Mouse (Mus musculus) frontal cortex, adult 2 months (tissue): ENCODE results near the gene Actr3b. TPM values are rescaled to one million over a fixed set of nuclear protein-coding genes. Genes with fewer than 3 reads are reported as not detected.
A peak's percentile ranks its signal among the peaks of the same experiment; 100 is the strongest.
"Not testable (repeated sequence)": the region's sequence is repeated elsewhere in the genome, so short reads cannot be mapped to it uniquely, and the experiment has no call there.

ENCODE experiments used
- DNase-seq, 2 experiments: peaks; one replicate each; pipeline ENCODE4 v3.0.0; 2022; ENCODE audit warnings: low spot score in 1 of 2; ENCODE audit errors: extremely low spot score in 1 of 2
- polyA plus RNA-seq: library from polyadenylated mRNA; depleted of rRNA; stranded (reverse); fragments of >200 nt; gene quantifications from 2 replicates; pipeline ENCODE4 v1.2.3, GENCODE M21; 2012; rRNA removed

The Actr3b gene
- 97.1 and 101 TPM in 2 replicates for polyA plus RNA-seq

- peak; percentile 88 to 93 for DNase-seq
Observed at GRCm38 (mm10) chr5:25759460-25760409, at the start of gene Actr3b. Gene Actr3b (plus strand): TSS chr5:25759997.

GRCm38 (mm10) chr5:25713001-25713706 lies 46.6 kb upstream of the Actr3b start:
- not testable (repeated sequence) for DNase-seq

- no peak for DNase-seq
Observed at GRCm38 (mm10) chr5:25719390-25719789, 40.4 kb upstream of the Actr3b start.

GRCm38 (mm10) chr5:25723016-25723415 lies 36.8 kb upstream of the Actr3b start:
- DNase-seq = no peak

- DNase-seq = no peak
Observed at GRCm38 (mm10) chr5:25724134-25724675, 35.6 kb upstream of the Actr3b start.

- peak in 1 of 2 experiments; percentile 74 for DNase-seq
Observed at GRCm38 (mm10) chr5:25734318-25734717, 25.5 kb upstream of the Actr3b start.

GRCm38 (mm10) chr5:25735861-25736260 lies 23.9 kb upstream of the Actr3b start:
- DNase-seq = peak; percentile 57 to 82

GRCm38 (mm10) chr5:25738448-25738847 lies 21.3 kb upstream of the Actr3b start:
- DNase-seq = no peak

GRCm38 (mm10) chr5:25738902-25739301 lies 20.9 kb upstream of the Actr3b start:
- not testable (repeated sequence) for DNase-seq

GRCm38 (mm10) chr5:25747904-25748303 lies 11.9 kb upstream of the Actr3b start:
- DNase-seq = no peak

- no peak for DNase-seq
Observed at GRCm38 (mm10) chr5:25748613-25749012, 11.2 kb upstream of the Actr3b start.

- peak in 1 of 2 experiments; percentile 33 for DNase-seq
Observed at GRCm38 (mm10) chr5:25751552-25751951, 8.2 kb upstream of the Actr3b start.

GRCm38 (mm10) chr5:25752862-25753261 lies 6.9 kb upstream of the Actr3b start:
- DNase-seq = peak in 1 of 2 experiments; percentile 24

GRCm38 (mm10) chr5:25753556-25754235 lies 6.1 kb upstream of the Actr3b start:
- no peak for DNase-seq

- peak in 1 of 2 experiments; percentile 56 for DNase-seq
Observed at GRCm38 (mm10) chr5:25754236-25754766, 5.5 kb upstream of the Actr3b start.

GRCm38 (mm10) chr5:25760410-25760832 lies 624 bp downstream of the Actr3b start:
- DNase-seq = peak in 1 of 2 experiments; percentile 53

- peak in 1 of 2 experiments; percentile 48 for DNase-seq
Observed at GRCm38 (mm10) chr5:25760871-25761270, 1.1 kb downstream of the Actr3b start.

- DNase-seq = no peak
Observed at GRCm38 (mm10) chr5:25761850-25762249, 2.1 kb downstream of the Actr3b start.

GRCm38 (mm10) chr5:25769006-25769405 lies 9.2 kb downstream of the Actr3b start:
- DNase-seq = no peak

GRCm38 (mm10) chr5:25769406-25769805 lies 9.6 kb downstream of the Actr3b start:
- no peak for DNase-seq
